Mouse (Mus musculus): Measurements from ENCODE around the gene Gm20604. TPM values are rescaled to one million over a fixed set of nuclear protein-coding genes. Genes with fewer than 3 reads are reported as not detected.

The Gm20604 gene
- 29.1 and 31.0 TPM in 2 replicates for polyA plus RNA-seq (2016; fragmentation: Nextera tagmentation; extraction: Ambion mirVana)

DNA sequence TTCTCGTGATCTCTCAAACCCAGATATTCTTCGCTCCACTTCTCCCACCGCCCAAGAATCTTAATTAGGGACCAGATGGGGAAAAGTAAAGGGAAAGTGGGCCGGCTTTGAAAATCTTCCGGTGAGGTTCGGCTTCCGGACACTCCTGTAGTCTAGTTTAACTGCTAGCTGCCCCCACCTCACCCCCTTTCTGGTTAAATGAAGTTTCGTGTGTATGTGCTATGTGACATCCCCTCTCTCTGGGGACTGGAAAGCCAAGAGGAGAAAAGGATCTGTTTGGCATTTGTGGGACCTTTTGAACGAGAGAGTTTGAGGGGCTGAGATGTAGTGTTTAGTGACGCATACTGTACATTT is at the start of gene Gm20604:
Gene Gm20604 (minus strand): TSS at position 270 of the 354 bp plus-strand sequence.
- Histone ChIP-seq H3K9me3 (no peaks in the 10 kb centered on the region), H3K27me3 (replicated peaks; ENCODE audit: low read depth, poor library complexity, severe bottlenecking) (no peaks in the 10 kb centered on the region), H3K4me3 (peak within 1 kb of the TSS; percentile 81), H3K36me3 (replicated peaks) (peaks cover 42% of the 10 kb centered on the region), H3K27ac (replicated peaks) (peak within 1 kb of the TSS; percentile 93), H3K4me1 (peaks cover 27% of the 10 kb centered on the region)
- DNase-seq (ENCODE audit: low spot score) = no peak
- WGBS = 1% methylated on average over 10 of the region's 10 CpGs

DNA sequence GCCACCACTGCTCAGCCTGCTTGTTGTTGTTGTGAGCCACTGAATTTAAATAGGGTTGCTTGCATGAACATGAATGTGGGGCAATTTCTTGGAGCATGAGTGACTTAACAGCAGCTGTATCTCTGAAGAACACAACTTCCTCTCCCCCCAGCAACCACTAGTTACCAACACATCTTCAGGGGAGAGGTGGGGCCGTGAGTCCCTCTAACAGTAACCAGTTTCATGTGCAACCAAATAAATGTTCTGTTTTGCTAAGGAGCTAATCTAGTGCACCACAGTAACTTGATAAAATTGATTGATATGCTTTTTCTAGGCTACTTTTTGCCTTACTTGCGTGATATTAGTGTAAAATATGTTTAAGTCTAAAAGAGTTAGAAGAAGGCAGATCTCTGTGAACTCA is 41.1 kb upstream of the Gm20604 start:
- H3K4me1 ChIP-seq = no peaks in the 10 kb centered on the region

DNA sequence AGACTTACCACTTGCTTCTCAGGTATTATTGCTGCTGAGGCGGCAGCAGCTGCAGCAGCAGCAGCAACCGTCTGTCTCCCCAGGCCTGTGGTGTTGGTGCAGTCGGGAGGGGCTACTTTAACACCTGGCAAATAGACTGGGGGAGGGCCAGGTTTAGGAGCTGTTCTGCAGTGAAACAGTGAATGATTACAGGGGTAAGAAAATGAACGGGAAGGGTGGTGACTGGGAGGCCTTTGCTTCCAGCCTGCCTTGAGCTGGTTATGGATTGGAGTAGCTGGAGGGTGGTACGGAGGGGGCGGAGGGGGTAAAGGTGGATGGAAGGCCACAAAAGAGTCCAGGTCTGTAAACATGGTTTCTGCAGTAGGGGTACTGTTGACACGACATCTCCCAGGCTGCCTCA is 29.5 kb upstream of the Gm20604 start:
- no peaks in the 10 kb centered on the region for H3K4me1 ChIP-seq
- H3K4me3 ChIP-seq = no peak overlapping the region
- no peaks in the 10 kb centered on the region for H3K9me3 ChIP-seq
- peaks cover 99% of the 10 kb centered on the region for H3K36me3 ChIP-seq (replicated peaks)
- DNase-seq (ENCODE audit: low spot score) = no peak
- no peaks in the 10 kb centered on the region for H3K27me3 ChIP-seq (replicated peaks; ENCODE audit: low read depth, poor library complexity, severe bottlenecking)
- no peak overlapping the region for H3K27ac ChIP-seq (replicated peaks)
- WGBS = 90% methylated on average over 7 of the region's 7 CpGs

More for the DNA sequence above, 41.1 kb upstream of the Gm20604 start:
- H3K4me3 ChIP-seq = no peak overlapping the region
- no peaks in the 10 kb centered on the region for H3K27me3 ChIP-seq (replicated peaks; ENCODE audit: low read depth, poor library complexity, severe bottlenecking)
- H3K9me3 ChIP-seq = no peaks in the 10 kb centered on the region
- no peak for DNase-seq (ENCODE audit: low spot score)
- peaks cover 50% of the 10 kb centered on the region for H3K36me3 ChIP-seq (replicated peaks)
- H3K27ac ChIP-seq (replicated peaks) = no peak overlapping the region
- WGBS = 88% methylated on average over 2 of the region's 2 CpGs

DNA sequence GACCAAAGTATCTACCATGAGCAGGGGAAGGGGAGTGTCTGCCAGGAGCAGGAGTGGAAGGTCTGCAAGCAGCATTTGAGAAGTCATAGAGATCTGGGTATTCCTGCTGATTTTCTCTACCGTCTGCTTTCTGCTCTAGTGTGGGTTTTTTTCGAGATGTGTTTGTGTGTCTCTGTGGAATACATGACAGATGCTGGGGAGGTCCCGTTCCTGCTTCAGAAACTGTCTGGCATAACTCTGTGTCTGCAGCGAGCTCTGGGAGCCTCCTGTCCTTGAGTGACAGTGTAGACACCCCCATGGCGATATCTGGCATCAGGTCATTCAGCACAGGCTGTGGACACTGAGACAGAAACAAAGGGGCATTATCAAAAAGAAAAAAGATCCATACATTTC is 27.1 kb upstream of the Gm20604 start:
- Histone ChIP-seq H3K36me3 (replicated peaks) (peaks cover 90% of the 10 kb centered on the region), H3K27ac (replicated peaks) (no peak overlapping the region), H3K9me3 (no peaks in the 10 kb centered on the region), H3K4me3 (no peak overlapping the region), H3K4me1 (no peaks in the 10 kb centered on the region), H3K27me3 (replicated peaks; ENCODE audit: low read depth, poor library complexity, severe bottlenecking) (no peaks in the 10 kb centered on the region)
- no peak for DNase-seq (ENCODE audit: low spot score)
- 86% methylated on average over 5 of the region's 5 CpGs for WGBS

DNA sequence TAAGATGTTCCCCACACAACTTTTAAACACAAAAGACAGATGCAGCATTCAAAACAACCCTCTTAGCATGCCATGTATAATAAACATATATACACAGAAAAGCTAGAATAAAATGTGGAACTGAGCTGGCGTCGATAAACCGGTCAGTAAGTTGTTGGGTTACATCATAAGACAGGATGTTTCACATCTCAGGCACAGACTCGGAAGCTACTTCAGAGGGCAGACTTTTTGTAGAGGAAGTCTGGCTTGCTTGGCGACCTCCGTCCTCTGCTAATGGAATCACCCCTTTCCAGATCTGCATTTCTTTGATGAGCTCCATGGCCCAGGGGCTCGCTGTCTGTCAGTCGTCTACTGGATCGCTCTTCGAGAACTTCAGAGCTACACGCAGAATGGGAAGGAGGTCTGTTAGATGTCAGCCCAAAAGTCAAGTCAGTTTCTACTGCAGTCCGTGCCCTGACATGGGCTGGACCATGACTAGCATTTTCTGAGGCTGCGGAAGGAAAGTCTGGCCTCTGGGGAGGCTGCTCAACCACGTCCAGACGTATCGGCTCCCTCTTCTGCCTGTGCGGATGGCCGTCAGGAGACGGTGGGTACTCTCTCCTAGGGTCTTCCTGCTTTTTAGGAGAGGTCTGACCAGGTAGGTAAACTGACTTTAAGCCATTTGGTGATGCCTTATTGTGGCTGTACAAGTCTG is 26.6 kb upstream of the Gm20604 start:
- H3K4me3 ChIP-seq = no peak overlapping the region
- peaks cover 84% of the 10 kb centered on the region for H3K36me3 ChIP-seq (replicated peaks)
- DNase-seq (ENCODE audit: low spot score) = no peak
- no peak overlapping the region for H3K27ac ChIP-seq (replicated peaks)
- no peaks in the 10 kb centered on the region for H3K27me3 ChIP-seq (replicated peaks; ENCODE audit: low read depth, poor library complexity, severe bottlenecking)
- H3K9me3 ChIP-seq = no peaks in the 10 kb centered on the region
- no peaks in the 10 kb centered on the region for H3K4me1 ChIP-seq
- 89% methylated on average over 19 of the region's 19 CpGs for WGBS

DNA sequence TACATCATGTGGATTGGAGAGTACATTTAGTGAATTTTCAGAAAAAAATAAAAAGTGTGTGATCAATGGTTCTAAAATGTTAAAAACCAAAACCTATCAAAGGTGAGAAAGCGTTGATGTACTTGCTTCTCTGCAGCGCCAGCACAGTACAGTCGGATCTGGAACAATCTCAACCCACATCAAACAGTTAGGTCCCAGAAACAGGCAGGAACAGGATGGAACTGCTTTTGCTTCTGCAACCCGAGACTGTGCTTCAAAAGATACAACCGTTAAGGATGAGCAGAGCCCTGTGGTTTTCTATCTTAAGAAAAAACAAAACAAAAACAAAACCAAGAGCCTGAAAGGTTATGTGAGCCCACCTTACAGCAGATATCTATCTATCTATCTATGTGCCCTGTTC is 24.4 kb upstream of the Gm20604 start:
- peaks cover 71% of the 10 kb centered on the region for H3K36me3 ChIP-seq (replicated peaks)
- no peak overlapping the region for H3K4me3 ChIP-seq
- 92% methylated on average over 5 of the region's 5 CpGs for WGBS
- H3K27ac ChIP-seq (replicated peaks) = no peak overlapping the region
- DNase-seq (ENCODE audit: low spot score) = no peak
- no peaks in the 10 kb centered on the region for H3K27me3 ChIP-seq (replicated peaks; ENCODE audit: low read depth, poor library complexity, severe bottlenecking)
- H3K4me1 ChIP-seq = no peaks in the 10 kb centered on the region
- no peaks in the 10 kb centered on the region for H3K9me3 ChIP-seq

DNA sequence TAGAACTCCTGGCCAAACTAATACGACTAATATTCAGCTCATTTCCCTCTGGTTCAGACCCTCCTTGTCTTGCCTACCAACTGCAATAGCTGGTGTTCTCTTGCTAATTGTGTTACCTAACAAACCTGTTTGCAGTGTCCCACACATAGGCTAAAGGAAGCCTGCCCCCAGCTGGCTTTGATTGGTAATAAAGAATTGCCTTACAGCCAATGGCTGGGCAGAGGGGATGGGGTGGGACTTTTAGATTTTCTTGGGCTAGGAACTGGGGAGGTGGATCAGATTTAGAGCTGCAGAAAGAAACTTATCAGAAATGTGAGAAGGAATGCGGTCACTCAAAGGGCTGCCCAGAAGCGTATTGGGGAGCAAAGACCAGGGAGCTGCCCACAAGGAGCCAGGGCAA is 21.0 kb upstream of the Gm20604 start:
- Histone ChIP-seq H3K36me3 (replicated peaks) (peaks cover 71% of the 10 kb centered on the region), H3K4me3 (no peak overlapping the region), H3K27ac (replicated peaks) (no peak overlapping the region), H3K4me1 (no peaks in the 10 kb centered on the region), H3K9me3 (no peaks in the 10 kb centered on the region), H3K27me3 (replicated peaks; ENCODE audit: low read depth, poor library complexity, severe bottlenecking) (no peaks in the 10 kb centered on the region)
- DNase-seq (ENCODE audit: low spot score) = no peak
- 48% methylated on average over 3 of the region's 3 CpGs for WGBS

DNA sequence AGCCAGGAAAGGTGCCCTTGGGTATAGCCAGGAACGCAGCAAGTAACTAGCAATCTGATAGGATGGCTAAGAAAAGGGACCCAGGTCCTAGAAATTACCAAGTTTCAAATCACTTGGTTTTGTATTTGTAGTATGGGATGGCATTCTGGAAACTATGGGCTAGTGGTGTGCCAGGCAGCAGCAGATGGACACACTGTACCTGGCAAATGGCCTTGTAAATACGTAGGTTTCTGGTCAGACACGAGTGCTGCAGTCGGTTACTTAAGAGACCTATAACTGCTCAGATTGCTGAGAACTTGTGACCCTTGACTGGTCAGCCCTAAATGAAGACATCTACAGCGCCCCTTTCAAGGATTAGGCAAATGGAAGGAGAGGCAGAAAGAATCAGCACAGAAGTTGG is 19.7 kb upstream of the Gm20604 start:
- 87% methylated on average over 5 of the region's 5 CpGs for WGBS
- H3K36me3 ChIP-seq (replicated peaks) = peaks cover 70% of the 10 kb centered on the region
- no peak overlapping the region for H3K27ac ChIP-seq (replicated peaks)
- no peaks in the 10 kb centered on the region for H3K4me1 ChIP-seq
- H3K27me3 ChIP-seq (replicated peaks; ENCODE audit: low read depth, poor library complexity, severe bottlenecking) = no peaks in the 10 kb centered on the region
- no peak for DNase-seq (ENCODE audit: low spot score)
- H3K4me3 ChIP-seq = no peak overlapping the region
- no peaks in the 10 kb centered on the region for H3K9me3 ChIP-seq

DNA sequence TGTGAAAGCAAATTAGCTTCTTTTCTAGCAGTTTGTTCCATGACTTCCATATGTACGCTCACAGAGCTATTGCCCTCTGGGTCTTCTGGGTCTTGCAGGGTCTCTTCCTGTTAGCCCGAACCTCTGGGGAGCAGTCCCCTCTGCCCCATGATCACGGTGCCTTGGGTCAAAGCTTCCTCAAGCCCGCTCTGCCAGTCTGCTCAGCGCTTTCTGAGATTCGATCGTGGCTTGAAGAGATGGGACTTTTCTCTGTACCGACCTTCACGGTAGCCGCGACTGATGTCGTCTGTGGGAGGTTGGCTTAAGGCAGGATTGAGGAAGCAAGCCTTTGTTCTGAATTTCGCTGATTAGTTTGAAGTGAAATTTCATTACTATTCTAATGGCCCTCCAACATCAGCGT is 17.6 kb upstream of the Gm20604 start:
- WGBS = 93% methylated on average over 14 of the region's 14 CpGs
- Histone ChIP-seq H3K36me3 (replicated peaks) (peaks cover 77% of the 10 kb centered on the region), H3K27me3 (replicated peaks; ENCODE audit: low read depth, poor library complexity, severe bottlenecking) (no peaks in the 10 kb centered on the region), H3K27ac (replicated peaks) (no peak overlapping the region), H3K9me3 (no peaks in the 10 kb centered on the region; the same call in 1 of the 2 replicates), H3K4me1 (no peaks in the 10 kb centered on the region), H3K4me3 (no peak overlapping the region)
- no peak for DNase-seq (ENCODE audit: low spot score)

DNA sequence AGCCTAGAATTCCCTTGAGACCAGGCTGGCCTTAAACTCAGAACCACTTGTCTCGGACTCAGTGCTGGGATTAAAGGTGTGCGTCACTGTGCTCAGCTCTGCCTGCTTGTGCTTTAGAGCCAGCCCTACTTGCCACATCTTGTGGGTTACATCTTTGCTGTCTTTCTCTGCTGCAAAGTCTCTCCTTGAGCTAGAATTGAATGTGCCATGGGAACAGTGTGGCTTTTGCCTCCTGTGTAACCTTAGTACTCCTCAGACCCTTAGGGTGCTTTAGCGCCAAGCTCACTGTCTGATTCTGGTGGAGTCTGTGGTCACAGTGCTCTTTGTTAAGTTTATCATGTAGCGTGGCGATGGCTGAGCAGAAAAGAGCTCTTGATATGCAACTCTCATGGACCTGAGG is 14.2 kb upstream of the Gm20604 start:
- Histone ChIP-seq H3K27me3 (replicated peaks; ENCODE audit: low read depth, poor library complexity, severe bottlenecking) (no peaks in the 10 kb centered on the region), H3K9me3 (no peaks in the 10 kb centered on the region; the same call in 1 of the 2 replicates), H3K4me3 (no peak overlapping the region), H3K27ac (replicated peaks) (no peak overlapping the region), H3K36me3 (replicated peaks) (peaks cover 99% of the 10 kb centered on the region), H3K4me1 (no peaks in the 10 kb centered on the region)
- 93% methylated on average over 5 of the region's 5 CpGs for WGBS
- no peak for DNase-seq (ENCODE audit: low spot score)

DNA sequence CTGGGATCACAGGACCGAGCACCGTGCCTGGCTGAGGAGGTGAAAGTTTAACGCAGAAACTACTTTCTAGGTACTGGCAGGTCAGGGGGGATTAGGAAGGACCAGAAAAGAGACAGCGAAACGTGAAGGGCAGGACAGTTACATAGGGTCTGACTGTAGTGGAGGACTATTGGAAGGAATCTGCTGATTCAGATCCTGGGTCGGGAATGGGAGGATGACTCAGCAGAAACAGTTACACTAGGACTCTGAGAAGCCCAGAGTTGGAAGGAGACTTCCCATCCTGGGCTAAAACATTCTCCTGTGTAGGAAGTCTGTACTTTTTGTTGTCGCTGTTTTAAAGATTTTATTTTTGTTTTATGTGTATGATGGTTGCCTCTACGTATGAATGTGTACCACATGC is 13.1 kb upstream of the Gm20604 start:
- Histone ChIP-seq H3K36me3 (replicated peaks) (peaks cover 99% of the 10 kb centered on the region), H3K9me3 (no peaks in the 10 kb centered on the region; the same call in 1 of the 2 replicates), H3K27me3 (replicated peaks; ENCODE audit: low read depth, poor library complexity, severe bottlenecking) (no peaks in the 10 kb centered on the region), H3K27ac (replicated peaks) (no peak overlapping the region), H3K4me1 (no peaks in the 10 kb centered on the region), H3K4me3 (no peak overlapping the region)
- WGBS = 95% methylated on average over 8 of the region's 8 CpGs
- DNase-seq (ENCODE audit: low spot score) = no peak

DNA sequence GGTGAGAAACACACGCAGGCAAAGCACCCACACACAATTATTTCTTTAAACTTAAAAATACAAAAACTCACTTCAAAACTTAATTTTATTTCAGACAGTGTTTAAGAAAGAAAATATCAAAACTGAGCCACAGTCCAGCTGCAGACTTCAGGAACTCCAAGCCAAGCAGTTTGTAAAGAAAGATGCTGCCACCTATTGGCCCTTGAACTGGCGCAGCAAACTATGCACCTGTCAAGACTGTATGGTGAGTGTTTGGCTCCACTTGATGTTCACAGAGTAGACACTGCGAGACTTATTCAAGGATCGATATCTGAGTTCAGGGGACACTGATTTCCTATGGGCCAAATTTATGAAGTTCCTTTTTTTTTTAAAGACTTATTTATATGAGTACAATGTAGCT is 10.5 kb upstream of the Gm20604 start:
- H3K9me3 ChIP-seq = no peaks in the 10 kb centered on the region; the same call in 1 of the 2 replicates
- H3K4me1 ChIP-seq = no peaks in the 10 kb centered on the region
- no peak for DNase-seq (ENCODE audit: low spot score)
- WGBS = 92% methylated on average over 4 of the region's 4 CpGs
- H3K27me3 ChIP-seq (replicated peaks; ENCODE audit: low read depth, poor library complexity, severe bottlenecking) = no peaks in the 10 kb centered on the region
- no peak overlapping the region for H3K27ac ChIP-seq (replicated peaks)
- H3K4me3 ChIP-seq = no peak overlapping the region
- peaks cover 96% of the 10 kb centered on the region for H3K36me3 ChIP-seq (replicated peaks)

DNA sequence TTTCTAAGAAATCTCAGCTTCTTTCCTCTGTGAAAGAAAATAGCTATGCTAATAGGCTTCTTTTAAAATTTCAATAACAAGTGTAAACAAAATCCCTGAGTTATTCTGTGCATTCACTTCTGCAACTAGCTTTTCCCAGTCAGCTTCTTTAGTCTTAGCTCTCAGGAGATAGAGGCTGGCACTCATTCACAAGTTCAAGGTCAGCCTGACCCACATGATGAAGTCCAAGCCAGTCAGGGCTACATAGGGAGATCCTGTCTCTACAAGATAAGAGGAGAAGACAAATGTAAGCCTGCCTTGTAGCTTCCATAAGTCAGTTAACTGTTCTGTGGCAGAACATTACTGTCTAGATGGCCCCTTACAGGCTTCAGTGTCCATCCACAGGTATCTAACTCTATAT is 5.2 kb upstream of the Gm20604 start:
- H3K9me3 ChIP-seq = no peaks in the 10 kb centered on the region
- DNase-seq (ENCODE audit: low spot score) = no peak
- H3K27me3 ChIP-seq (replicated peaks; ENCODE audit: low read depth, poor library complexity, severe bottlenecking) = no peaks in the 10 kb centered on the region
- H3K4me3 ChIP-seq = no peak overlapping the region
- H3K36me3 ChIP-seq (replicated peaks) = peaks cover 62% of the 10 kb centered on the region
- peaks cover 13% of the 10 kb centered on the region for H3K4me1 ChIP-seq
- H3K27ac ChIP-seq (replicated peaks) = no peak overlapping the region

Measured in embryonic facial prominence, embryonic 10.5 days (tissue).